Mouse (Mus musculus) retina, embryonic 14.5 days (tissue): ENCODE measurements around the gene Gm47996.

Source experiments
- DNase-seq: peaks from one replicate; pipeline ENCODE4 v3.0.0-alpha.2; 2015; ENCODE audit warnings: low spot score

Gene Gm47996

DNA sequence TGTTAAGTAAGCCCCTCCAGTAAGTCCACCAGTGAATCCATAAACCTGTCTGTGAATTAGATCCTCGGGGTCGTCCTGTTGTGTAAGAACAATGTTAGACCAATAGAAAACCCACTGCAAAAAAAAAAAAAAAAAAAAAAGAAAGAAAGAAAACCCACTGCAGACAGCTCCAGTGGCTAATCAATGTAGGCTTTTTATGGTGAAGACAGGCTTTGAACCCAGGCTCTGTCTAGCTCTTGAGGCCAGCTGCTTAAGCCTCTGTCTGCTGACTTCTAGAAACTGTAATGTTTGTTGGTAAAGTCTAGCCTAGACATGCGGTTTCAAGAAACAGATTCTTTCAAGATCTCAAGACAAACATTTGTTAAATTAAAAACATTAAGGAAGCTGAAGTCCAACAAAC lies 40.2 kb downstream of the Gm47996 start:
- DNase-seq, result no peak

- peak; percentile 39 for DNase-seq
These were observed 40.7 kb downstream of the Gm47996 start for GRCm38 (mm10) chr1:151250529-151251193.

GRCm38 (mm10) chr1:151251194-151252010 lies 41.5 kb downstream of the Gm47996 start:
- no peak for DNase-seq

- DNase-seq, result no peak
These were observed 45.5 kb downstream of the Gm47996 start for GRCm38 (mm10) chr1:151255422-151255821.

DNA sequence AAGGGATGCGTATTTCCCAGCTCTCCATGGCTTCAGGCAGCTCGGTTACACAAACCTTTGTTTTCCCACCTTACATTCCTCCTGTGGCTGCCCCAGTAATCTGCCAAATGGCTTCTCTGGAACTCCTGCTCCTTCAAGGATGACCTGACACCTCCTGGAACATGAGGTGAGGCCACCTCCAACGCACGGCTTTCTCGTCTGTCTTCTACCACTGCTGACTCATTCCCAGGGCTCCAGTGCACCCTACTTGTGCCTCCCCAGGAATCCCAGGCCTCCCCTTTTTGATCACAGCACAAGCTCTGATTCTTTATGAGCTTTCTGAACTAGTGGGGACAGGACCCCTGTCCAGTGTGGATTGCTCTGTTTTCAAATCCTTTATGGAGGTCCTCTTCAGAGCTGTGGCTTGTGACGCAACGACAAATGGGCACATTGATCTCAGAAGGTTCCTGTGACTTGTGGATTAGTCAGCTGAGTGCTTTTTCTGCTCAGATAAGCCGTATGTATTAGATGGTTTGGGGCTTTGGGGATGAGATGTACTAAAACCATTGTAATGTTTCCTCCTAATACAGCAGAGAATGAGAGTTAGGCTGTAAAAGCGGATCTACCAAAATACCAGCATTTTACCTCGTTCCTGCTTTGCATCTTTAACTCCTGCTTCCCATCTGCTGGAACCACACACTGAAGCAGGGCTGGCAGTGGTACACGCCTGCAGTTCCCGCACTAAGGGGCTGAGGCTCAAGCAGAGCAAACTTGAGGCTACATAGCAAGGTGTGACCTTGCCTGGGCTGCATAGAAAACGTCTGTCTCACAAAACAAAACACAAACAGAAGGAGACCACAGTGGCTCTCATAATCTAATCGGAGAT lies 48.4 kb downstream of the Gm47996 start:
- no peak for DNase-seq

DNA sequence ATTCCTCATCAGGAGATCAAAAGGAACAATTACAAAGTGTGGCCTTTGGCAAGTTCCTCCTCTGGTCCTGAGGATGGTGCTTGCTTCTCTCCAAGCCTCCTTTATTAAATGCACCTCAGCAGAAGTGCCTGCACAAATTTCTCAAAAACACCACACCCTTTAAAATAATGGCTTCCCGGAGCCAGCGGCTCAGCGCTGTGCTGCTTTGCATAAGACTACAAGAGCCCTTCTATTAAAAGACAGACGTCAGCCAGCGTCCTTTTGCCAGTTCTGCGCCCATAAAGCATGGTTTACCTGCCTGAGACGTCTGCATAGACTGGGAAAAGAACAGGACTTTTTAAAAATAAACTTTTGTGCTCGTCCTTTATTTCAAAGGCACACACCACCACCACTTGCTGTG lies 49.1 kb downstream of the Gm47996 start:
- DNase-seq, result no peak
